Mouse (Mus musculus) hindbrain, postnatal 0 days (tissue): ENCODE data around the gene Ccdc155. TPM values are rescaled to one million over a fixed set of nuclear protein-coding genes. Genes with fewer than 3 reads are reported as not detected.

Experiments
- ATAC-seq: fragments of 200-750 bp; cut with Nextera tagmentation; 2 replicates; pipeline ENCODE4 v1.8.0; 2017; ENCODE audit warnings: mild to moderate bottlenecking, moderate TSS enrichment, moderate library complexity
- DNase-seq: peaks from one replicate; pipeline ENCODE4 v3.0.0-alpha.2; 2015; ENCODE audit warnings: low spot score
- H3K27ac ChIP-seq: fragments of 300-500 bp; sonication (generic); 2 replicates; pipeline ENCODE4 v1.5.1; 2014; ENCODE audit warnings: mild to moderate bottlenecking
- H3K27me3 ChIP-seq: fragments of 300-500 bp; sonication (generic); 2 replicates; pipeline ENCODE4 v1.6.1; 2014; ENCODE audit warnings: low read length, mixed read lengths; ENCODE audit not compliant: insufficient read depth
- H3K36me3 ChIP-seq: fragments of 300-500 bp; sonication (generic); 2 replicates; pipeline ENCODE4 v1.6.1; 2014; ENCODE audit warnings: low read length, mixed read lengths; ENCODE audit not compliant: insufficient read depth
- H3K4me1 ChIP-seq: fragments of 300-500 bp; sonication (generic); 2 replicates; pipeline ENCODE4 v1.6.1; 2014; ENCODE audit warnings: antibody characterized with exemption, low read length, mixed read lengths; ENCODE audit not compliant: insufficient read depth
- H3K4me2 ChIP-seq: fragments of 300-500 bp; sonication (generic); 2 replicates; pipeline ENCODE4 v1.6.1; 2014; ENCODE audit warnings: low read depth, mild to moderate bottlenecking, low read length, moderate library complexity, mixed read lengths
- H3K4me3 ChIP-seq: fragments of 300-500 bp; sonication (generic); 2 replicates; pipeline ENCODE4 v1.5.1; 2014; ENCODE audit warnings: low read length
- H3K9ac ChIP-seq: fragments of 300-500 bp; sonication (generic); replicated peaks from 2 replicates; pipeline ENCODE4 v1.6.1; 2014; ENCODE audit warnings: mild to moderate bottlenecking, low read length, moderate library complexity, mixed read lengths
- H3K9me3 ChIP-seq: fragments of 300-500 bp; sonication (generic); 2 replicates; pipeline ENCODE4 v1.6.1; 2016; ENCODE audit warnings: low read length, mixed read lengths
- CTCF ChIP-seq: IDR thresholded peaks from 2 replicates; pipeline ENCODE4 v1.5.1; 2016; ENCODE audit warnings: antibody characterized with exemption, control low read depth, low read depth
- WGBS: fragments of 180-500 bp; shearing (Covaris S2); extraction: QIAGEN DNeasy Blood & Tissue Kit; methylation state at CpG from one replicate; pipeline ENCODE4 v1.1.7; 2014; 5-methylcytosine and 5-hydroxymethylcytosine counted together
- polyA plus RNA-seq: library from polyadenylated mRNA; unstranded; fragments of >200 nt; fragmentation: Nextera tagmentation; extraction: Ambion mirVana; gene quantifications from 2 replicates; pipeline ENCODE4 v1.2.1, GENCODE M21; 2015
- total RNA-seq: library from RNA; depleted of rRNA; stranded (reverse); fragments of >200 nt; gene quantifications from 2 replicates; pipeline ENCODE4 v1.2.3, GENCODE M21; 2014

The Ccdc155 gene
- total and polyA plus RNA-seq, 2 experiments from 2014 or later, result 0.10 to 0.46 TPM

GRCm38 (mm10) chr7:45233580-45234332 lies 29.1 kb upstream of the Ccdc155 start:
- Histone ChIP-seq H3K9ac (peak overlapping the region; percentile 37), H3K4me2 (peak overlapping the region; percentile 40), H3K4me3 (no peak overlapping the region), H3K36me3 (no peaks in the 10 kb centered on the region; the same call in 1 of the 2 replicates), H3K27ac (no peak overlapping the region), H3K9me3 (no peaks in the 10 kb centered on the region), H3K27me3 (no peaks in the 10 kb centered on the region), H3K4me1 (peaks cover 7% of the 10 kb centered on the region; the same call in 1 of the 2 replicates)
- ATAC-seq, result 0 out of 2 replicates have a peak, but pooled peaks have one; percentile 32
- no peak for TF ChIP-seq CTCF
- 22% methylated on average over 20 of the region's 20 CpGs for WGBS
- DNase-seq, result peak; percentile 63

GRCm38 (mm10) chr7:45232716-45233465 lies 28.2 kb upstream of the Ccdc155 start:
- Histone ChIP-seq H3K9me3 (no peaks in the 10 kb centered on the region), H3K4me2 (no peak overlapping the region), H3K4me1 (peaks cover 7% of the 10 kb centered on the region; the same call in 1 of the 2 replicates), H3K27me3 (no peaks in the 10 kb centered on the region), H3K9ac (no peak overlapping the region), H3K27ac (no peak overlapping the region), H3K4me3 (no peak overlapping the region), H3K36me3 (no peaks in the 10 kb centered on the region; the same call in 1 of the 2 replicates)
- WGBS, result 67% methylated on average over 13 of the region's 13 CpGs
- ATAC-seq (no peak), DNase-seq (no peak)
- TF ChIP-seq CTCF, result no peak

GRCm38 (mm10) chr7:45231941-45232340 lies 27.2 kb upstream of the Ccdc155 start:
- no peak for ATAC-seq

GRCm38 (mm10) chr7:45231192-45231591 lies 26.5 kb upstream of the Ccdc155 start:
- Histone ChIP-seq H3K9ac (no peak overlapping the region), H3K4me3 (no peak overlapping the region), H3K27ac (no peak overlapping the region), H3K36me3 (peaks cover 8% of the 10 kb centered on the region), H3K4me1 (peaks cover 7% of the 10 kb centered on the region; the same call in 1 of the 2 replicates), H3K27me3 (no peaks in the 10 kb centered on the region), H3K4me2 (no peak overlapping the region), H3K9me3 (no peaks in the 10 kb centered on the region)
- TF ChIP-seq CTCF, result no peak
- 85% methylated on average over 12 of the region's 12 CpGs for WGBS
- no peak for DNase-seq
- no peak for ATAC-seq

More at GRCm38 (mm10) chr7:45231941-45232340, 27.2 kb upstream of the Ccdc155 start:
- TF ChIP-seq CTCF, result no peak
- H3K27me3 ChIP-seq, result no peaks in the 10 kb centered on the region
- DNase-seq, result no peak
- 85% methylated on average over 11 of the region's 11 CpGs for WGBS
- no peak overlapping the region for H3K9ac ChIP-seq
- H3K4me1 ChIP-seq, result peaks cover 7% of the 10 kb centered on the region; the same call in 1 of the 2 replicates
- H3K4me3 ChIP-seq, result no peak overlapping the region
- no peak overlapping the region for H3K27ac ChIP-seq
- no peaks in the 10 kb centered on the region for H3K9me3 ChIP-seq
- H3K36me3 ChIP-seq, result peaks cover under 1% of the 10 kb centered on the region
- no peak overlapping the region for H3K4me2 ChIP-seq

- peaks cover 10% of the 10 kb centered on the region for H3K36me3 ChIP-seq
- TF ChIP-seq CTCF, result no peak
- 84% methylated on average over 7 of the region's 7 CpGs for WGBS
Measured at GRCm38 (mm10) chr7:45229459-45230203, 24.9 kb upstream of the Ccdc155 start.

GRCm38 (mm10) chr7:45229046-45229445 lies 24.4 kb upstream of the Ccdc155 start:
- no peak for ATAC-seq
- Histone ChIP-seq H3K27ac (no peak overlapping the region), H3K36me3 (peaks cover 10% of the 10 kb centered on the region), H3K27me3 (no peaks in the 10 kb centered on the region), H3K4me1 (peaks cover 2% of the 10 kb centered on the region; the same call in 1 of the 2 replicates), H3K9me3 (no peaks in the 10 kb centered on the region), H3K9ac (no peak overlapping the region), H3K4me3 (no peak overlapping the region), H3K4me2 (no peak overlapping the region)
- WGBS, result 94% methylated on average over 8 of the region's 8 CpGs
- TF ChIP-seq CTCF, result no peak
- DNase-seq, result no peak

More at GRCm38 (mm10) chr7:45229459-45230203, 24.9 kb upstream of the Ccdc155 start:
- H3K9me3 ChIP-seq, result no peaks in the 10 kb centered on the region
- peaks cover 5% of the 10 kb centered on the region; the same call in 1 of the 2 replicates for H3K4me1 ChIP-seq
- no peak for ATAC-seq
- no peak overlapping the region for H3K4me3 ChIP-seq
- H3K9ac ChIP-seq, result no peak overlapping the region
- H3K27me3 ChIP-seq, result no peaks in the 10 kb centered on the region
- no peak overlapping the region for H3K27ac ChIP-seq
- DNase-seq, result no peak
- H3K4me2 ChIP-seq, result no peak overlapping the region
